Mouse (Mus musculus) liver, embryonic 11.5 days (tissue): Measurements from ENCODE around the gene Fxyd7. TPM values are rescaled to one million over a fixed set of nuclear protein-coding genes. Genes with fewer than 3 reads are reported as not detected.

Source experiments
- ATAC-seq: fragments of 200-750 bp; cut with Nextera tagmentation; replicated peaks from 2 replicates; pipeline ENCODE4 v1.8.0; 2017; ENCODE audit warnings: moderate number of reproducible peaks, mild to moderate bottlenecking, moderate TSS enrichment, moderate library complexity; ENCODE audit not compliant: low FRiP score
- DNase-seq: peaks from one replicate; pipeline ENCODE4 v3.0.0-alpha.2; 2017; ENCODE audit warnings: low spot score
- H3K27ac ChIP-seq: fragments of 300-500 bp; sonication (generic); 2 replicates; pipeline ENCODE4 v1.5.1; 2014; ENCODE audit warnings: mild to moderate bottlenecking, low read depth, low read length, control low read depth
- H3K27me3 ChIP-seq: fragments of 300-500 bp; sonication (generic); replicated peaks from 2 replicates; pipeline ENCODE4 v1.6.1; 2014; ENCODE audit warnings: low read length, mixed read lengths; ENCODE audit not compliant: control insufficient read depth, insufficient read depth
- H3K36me3 ChIP-seq: fragments of 300-500 bp; sonication (generic); 2 replicates; pipeline ENCODE4 v1.6.1; 2014; ENCODE audit warnings: mild to moderate bottlenecking, low read length, moderate library complexity, mixed read lengths; ENCODE audit not compliant: control insufficient read depth, insufficient read depth
- H3K4me1 ChIP-seq: fragments of 300-500 bp; sonication (generic); replicated peaks from 2 replicates; pipeline ENCODE4 v1.6.1; 2014; ENCODE audit warnings: low read length, mixed read lengths; ENCODE audit not compliant: control insufficient read depth, insufficient read depth
- H3K4me2 ChIP-seq: fragments of 300-500 bp; sonication (generic); 2 replicates; pipeline ENCODE4 v1.6.1; 2014; ENCODE audit warnings: mild to moderate bottlenecking, control low read depth, moderate library complexity
- H3K4me3 ChIP-seq: fragments of 300-500 bp; sonication (generic); 2 replicates; pipeline ENCODE4 v1.5.1; 2014; ENCODE audit warnings: low read depth, low read length, control low read depth
- H3K9ac ChIP-seq: fragments of 300-500 bp; sonication (generic); 2 replicates; pipeline ENCODE4 v1.6.1; 2014; ENCODE audit warnings: low read depth, low read length, control low read depth
- H3K9me3 ChIP-seq: fragments of 300-500 bp; sonication (generic); 2 replicates; pipeline ENCODE4 v1.6.1; 2016; ENCODE audit warnings: low read length, inconsistent platforms, mixed read lengths; ENCODE audit not compliant: control insufficient read depth
- WGBS: fragments of 180-500 bp; shearing (Covaris S2); extraction: QIAGEN DNeasy Blood & Tissue Kit; methylation state at CpG from one replicate; pipeline ENCODE4 v1.1.7; 2014; 5-methylcytosine and 5-hydroxymethylcytosine counted together
- polyA plus RNA-seq: library from polyadenylated mRNA; unstranded; fragments of >200 nt; fragmentation: Nextera tagmentation; extraction: Ambion mirVana; gene quantifications from 2 replicates; pipeline ENCODE4 v1.2.1, GENCODE M21; 2014

The Fxyd7 gene
- polyA plus RNA-seq, 1 experiment from 2014 or later = 1.9 TPM

DNA sequence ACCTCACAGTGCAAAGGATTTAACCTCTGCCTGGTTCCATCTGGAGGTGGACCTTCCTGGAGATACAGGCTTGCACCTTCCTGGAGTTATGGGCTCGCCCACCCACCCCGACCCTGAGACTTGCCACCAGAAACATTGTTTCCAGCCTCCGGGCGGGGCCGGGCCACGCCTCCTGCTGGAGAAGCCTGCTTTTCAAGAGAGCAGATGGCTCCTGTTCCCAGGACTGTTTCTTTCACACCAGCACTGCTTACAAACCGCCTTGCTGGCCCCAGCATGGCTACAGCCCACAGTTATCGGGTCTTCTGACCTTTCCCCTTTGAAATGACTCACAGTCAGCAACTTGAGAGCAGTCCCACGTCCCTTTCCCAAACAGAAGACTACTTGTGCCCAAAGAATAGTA lies 21.1 kb upstream of the Fxyd7 start:
- Histone ChIP-seq H3K27me3 (no peaks in the 10 kb centered on the region; the same call in 1 of the 2 replicates), H3K4me3 (no peak overlapping the region), H3K9ac (no peak overlapping the region), H3K9me3 (no peaks in the 10 kb centered on the region), H3K4me1 (no peaks in the 10 kb centered on the region), H3K4me2 (no peak overlapping the region), H3K27ac (no peak overlapping the region), H3K36me3 (no peaks in the 10 kb centered on the region)
- no peak for ATAC-seq
- 50% methylated on average over 9 of the region's 9 CpGs for WGBS
- DNase-seq = no peak

DNA sequence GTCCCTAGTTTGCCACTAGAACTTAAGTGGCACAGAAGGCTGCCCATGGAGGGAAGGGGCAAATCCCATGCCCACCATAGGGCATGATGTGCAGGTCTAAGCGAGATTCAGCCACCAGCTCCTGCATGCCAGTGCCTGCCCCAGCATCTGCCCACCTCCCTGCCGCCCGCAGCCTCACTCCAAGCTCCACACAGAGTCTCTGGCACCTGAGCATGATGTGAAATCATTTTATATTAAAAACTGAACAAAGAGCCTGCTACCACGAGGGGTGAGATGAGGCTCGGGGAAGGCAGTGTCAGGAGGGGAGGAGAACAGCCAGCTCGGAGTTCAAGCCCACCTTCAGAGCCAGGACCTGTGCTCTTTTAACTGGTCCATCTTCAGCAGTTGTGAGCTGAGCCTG lies 19.1 kb upstream of the Fxyd7 start:
- no peaks in the 10 kb centered on the region for H3K36me3 ChIP-seq
- no peaks in the 10 kb centered on the region for H3K4me1 ChIP-seq
- 69% methylated on average over 6 of the region's 6 CpGs for WGBS
- H3K9me3 ChIP-seq = no peaks in the 10 kb centered on the region
- H3K9ac ChIP-seq = no peak overlapping the region
- H3K4me3 ChIP-seq = no peak overlapping the region
- DNase-seq = no peak
- H3K27ac ChIP-seq = no peak overlapping the region
- no peaks in the 10 kb centered on the region; the same call in 1 of the 2 replicates for H3K27me3 ChIP-seq
- H3K4me2 ChIP-seq = no peak overlapping the region
- no peak for ATAC-seq

DNA sequence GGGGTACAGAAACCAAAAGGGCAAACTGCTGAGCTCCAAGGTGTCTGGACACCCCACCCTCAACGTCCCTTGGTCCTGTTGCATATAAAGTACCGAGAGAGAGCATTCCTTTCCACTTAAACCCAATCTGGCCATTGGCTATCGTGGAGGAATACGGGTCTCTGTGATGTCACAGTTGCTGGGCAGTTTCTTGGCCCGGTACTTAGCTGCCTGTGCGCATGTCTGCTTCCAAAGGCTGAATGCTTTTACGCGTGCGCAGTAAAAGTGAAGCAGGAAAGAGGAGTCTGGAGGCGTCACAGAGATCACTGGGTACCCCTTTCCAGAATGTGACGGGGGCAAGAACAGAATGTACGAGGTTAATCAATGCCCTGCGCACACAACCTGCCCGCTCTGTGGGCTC lies 18.2 kb upstream of the Fxyd7 start:
- DNase-seq (no peak), ATAC-seq (no peak)
- H3K36me3 ChIP-seq = no peaks in the 10 kb centered on the region
- H3K27me3 ChIP-seq = no peaks in the 10 kb centered on the region; the same call in 1 of the 2 replicates
- 82% methylated on average over 14 of the region's 14 CpGs for WGBS
- H3K9ac ChIP-seq = no peak overlapping the region
- no peak overlapping the region for H3K27ac ChIP-seq
- H3K4me3 ChIP-seq = no peak overlapping the region
- H3K4me1 ChIP-seq = no peaks in the 10 kb centered on the region
- no peaks in the 10 kb centered on the region for H3K9me3 ChIP-seq
- H3K4me2 ChIP-seq = no peak overlapping the region

DNA sequence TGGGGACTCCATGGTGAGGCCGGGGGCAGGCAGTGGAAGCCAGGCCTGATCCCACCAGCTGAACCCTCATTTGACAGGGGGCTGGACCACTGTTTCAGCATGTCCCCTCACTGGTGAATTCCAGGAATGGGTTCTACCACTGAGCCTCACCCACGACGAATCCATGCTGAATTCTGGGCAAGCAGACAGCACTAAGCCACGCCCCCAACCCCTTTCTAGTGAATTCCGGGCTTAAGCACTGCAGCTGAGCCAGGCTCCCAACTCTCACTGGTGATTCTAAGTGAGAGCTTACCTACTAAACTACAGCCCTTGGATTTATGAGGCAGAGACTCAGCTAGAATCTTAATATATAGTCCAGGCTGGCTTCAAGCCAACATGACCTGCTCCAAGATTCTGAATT lies 16.6 kb upstream of the Fxyd7 start:
- Histone ChIP-seq H3K9me3 (no peaks in the 10 kb centered on the region), H3K36me3 (no peaks in the 10 kb centered on the region), H3K4me3 (no peak overlapping the region), H3K27me3 (no peaks in the 10 kb centered on the region), H3K4me1 (no peaks in the 10 kb centered on the region), H3K4me2 (no peak overlapping the region), H3K27ac (no peak overlapping the region), H3K9ac (no peak overlapping the region)
- whole genome bisulfite sequencing = 52% methylated on average over 5 of the region's 5 CpGs
- ATAC-seq = no peak
- no peak for DNase-seq

DNA sequence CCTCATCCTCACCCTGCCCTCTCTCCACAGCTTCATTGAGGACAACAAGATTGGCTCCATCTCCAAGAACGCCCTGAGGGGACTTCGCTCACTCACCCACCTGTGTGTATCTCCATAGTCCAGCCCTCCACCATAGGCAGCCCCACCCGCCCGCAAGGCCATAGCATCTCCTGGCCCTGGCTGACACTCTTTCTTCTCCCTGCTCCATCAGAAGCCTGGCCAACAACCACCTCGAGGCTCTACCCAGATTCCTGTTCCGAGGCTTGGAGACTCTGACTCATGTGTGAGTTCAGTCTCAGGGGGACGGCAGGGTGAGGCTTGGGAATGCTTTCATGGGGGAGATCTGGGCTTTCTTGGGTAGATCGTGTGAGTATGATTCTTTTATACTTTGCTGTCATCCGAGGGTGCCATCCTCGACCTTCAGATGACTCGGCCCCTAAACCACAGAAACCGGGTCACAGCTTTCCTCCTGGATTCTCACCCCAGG lies 11.8 kb upstream of the Fxyd7 start:
- 76% methylated on average over 12 of the region's 12 CpGs for WGBS
- H3K4me1 ChIP-seq = no peaks in the 10 kb centered on the region; the same call in 1 of the 2 replicates
- H3K9me3 ChIP-seq = no peaks in the 10 kb centered on the region
- no peak overlapping the region for H3K27ac ChIP-seq
- H3K4me2 ChIP-seq = no peak overlapping the region
- DNase-seq (no peak), ATAC-seq (no peak)
- no peak overlapping the region for H3K9ac ChIP-seq
- no peaks in the 10 kb centered on the region for H3K27me3 ChIP-seq
- H3K36me3 ChIP-seq = no peaks in the 10 kb centered on the region
- no peak overlapping the region for H3K4me3 ChIP-seq

DNA sequence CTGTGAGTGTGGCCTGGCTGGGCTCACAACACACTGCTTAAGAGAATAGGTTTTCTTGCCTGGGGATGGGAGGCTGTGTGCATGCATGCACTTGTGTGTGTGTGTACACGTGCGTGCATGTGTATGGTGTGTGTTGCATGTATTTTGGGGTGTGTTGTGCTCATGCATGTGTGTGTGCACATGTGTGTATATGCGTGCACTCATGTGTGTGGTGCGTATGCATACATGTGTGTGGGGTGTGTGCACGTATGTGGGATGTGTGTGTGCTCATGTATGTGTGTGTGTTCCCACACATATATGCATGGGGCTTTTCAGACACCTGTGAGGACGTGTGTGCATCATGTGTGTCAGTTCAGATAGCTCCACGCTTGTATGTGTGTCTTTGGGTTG lies 9.3 kb upstream of the Fxyd7 start:
- Histone ChIP-seq H3K4me1 (peaks cover 3% of the 10 kb centered on the region; the same call in 1 of the 2 replicates), H3K4me2 (no peak overlapping the region), H3K4me3 (no peak overlapping the region), H3K27ac (no peak overlapping the region), H3K27me3 (no peaks in the 10 kb centered on the region), H3K9me3 (no peaks in the 10 kb centered on the region), H3K36me3 (no peaks in the 10 kb centered on the region), H3K9ac (no peak overlapping the region)
- 83% methylated on average over 7 of the region's 7 CpGs for WGBS
- DNase-seq (no peak), ATAC-seq (no peak)

DNA sequence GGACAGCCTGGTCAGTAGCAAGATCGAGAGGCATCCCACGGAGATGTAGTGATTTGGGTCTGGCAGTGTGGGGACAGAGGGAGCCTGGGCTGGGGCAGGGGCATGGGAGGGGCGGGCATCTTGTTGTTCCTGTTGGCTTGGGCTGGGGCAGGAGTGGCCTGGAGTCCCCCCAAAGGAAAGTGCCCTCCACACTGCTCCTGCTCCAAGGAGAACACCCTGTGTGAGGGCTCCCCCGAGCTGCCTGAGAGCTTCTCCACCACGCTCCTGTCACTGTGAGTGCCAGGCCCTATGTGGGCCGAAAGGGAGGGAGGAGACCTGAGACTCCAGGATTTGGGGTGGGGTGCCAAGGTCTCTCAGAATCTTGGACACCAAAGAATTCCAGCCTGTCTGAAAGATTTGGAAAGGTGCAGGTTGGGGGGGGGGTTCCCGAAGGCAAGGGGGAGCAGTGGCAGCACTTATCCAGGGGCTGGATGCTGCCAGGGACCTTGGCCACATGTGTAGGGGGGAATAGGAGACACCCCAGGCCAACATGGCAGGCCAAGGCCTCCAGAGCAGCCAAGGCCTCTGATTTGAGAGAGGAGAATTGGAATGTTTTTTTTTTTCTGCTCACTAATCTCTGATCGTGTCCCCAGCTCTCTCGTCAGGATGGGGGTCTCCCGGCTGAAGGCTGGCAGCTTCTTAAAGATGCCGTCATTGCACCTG lies 8.8 kb upstream of the Fxyd7 start:
- H3K4me2 ChIP-seq = no peak overlapping the region
- no peaks in the 10 kb centered on the region for H3K36me3 ChIP-seq
- DNase-seq = no peak
- peaks cover 3% of the 10 kb centered on the region; the same call in 1 of the 2 replicates for H3K4me1 ChIP-seq
- no peak for ATAC-seq
- H3K9me3 ChIP-seq = no peaks in the 10 kb centered on the region
- H3K4me3 ChIP-seq = no peak overlapping the region
- H3K9ac ChIP-seq = no peak overlapping the region
- H3K27ac ChIP-seq = no peak overlapping the region
- WGBS = 68% methylated on average over 11 of the region's 11 CpGs
- no peaks in the 10 kb centered on the region for H3K27me3 ChIP-seq

DNA sequence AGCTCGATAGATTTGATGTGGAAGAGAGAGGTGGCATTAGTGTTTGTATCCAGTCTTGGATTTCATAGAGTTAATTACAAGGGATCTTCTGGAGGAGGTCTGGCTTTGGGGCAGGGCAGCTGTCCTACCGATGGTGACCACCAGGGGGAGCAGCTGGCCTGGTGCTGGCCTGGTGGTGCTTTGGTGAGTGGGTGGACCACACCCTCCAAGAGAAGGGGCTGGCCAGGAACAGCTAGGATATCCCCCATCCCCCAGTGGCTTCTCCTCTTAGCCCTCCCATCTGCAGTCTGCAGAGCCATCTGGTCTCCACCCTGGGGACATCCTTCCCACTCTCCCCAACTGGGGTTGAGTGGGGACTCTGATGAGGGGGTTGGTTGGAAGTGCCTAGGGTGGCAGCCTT lies 7.8 kb upstream of the Fxyd7 start, which contains the start of gene Lgi4:
Gene Lgi4 (plus strand): TSS at position 235 of the 400 bp plus-strand sequence.
- no peaks in the 10 kb centered on the region for H3K9me3 ChIP-seq
- ATAC-seq (peak; percentile 43), DNase-seq (peak; percentile 84)
- 2% methylated on average over 2 of the region's 2 CpGs for WGBS
- H3K4me2 ChIP-seq = no peak within 1 kb of the TSS
- peaks cover 6% of the 10 kb centered on the region for H3K4me1 ChIP-seq
- no peak within 1 kb of the TSS for H3K27ac ChIP-seq
- peaks cover 5% of the 10 kb centered on the region; the same call in 1 of the 2 replicates for H3K27me3 ChIP-seq
- H3K9ac ChIP-seq = no peak within 1 kb of the TSS
- H3K4me3 ChIP-seq = no peak within 1 kb of the TSS
- H3K36me3 ChIP-seq = no peaks in the 10 kb centered on the region

DNA sequence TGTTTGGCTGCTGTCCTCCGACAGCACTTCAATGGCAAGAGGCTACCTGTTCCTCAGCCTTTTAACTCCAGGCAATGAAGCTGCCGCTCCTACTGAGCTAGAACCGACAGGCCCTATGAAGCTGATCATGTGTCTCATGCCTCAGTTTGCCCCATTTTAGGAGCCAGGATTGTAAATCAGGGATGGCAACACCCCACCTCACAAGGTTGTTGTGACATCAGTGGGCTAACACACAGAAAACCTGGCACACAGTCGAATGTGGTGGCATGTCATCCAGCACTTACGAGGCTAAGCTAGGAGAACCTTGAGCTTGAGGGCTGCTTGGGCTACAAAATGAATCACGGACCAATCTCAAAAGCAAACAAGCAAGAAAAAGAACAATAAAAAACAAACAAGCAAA lies 6.9 kb upstream of the Fxyd7 start:
- Histone ChIP-seq H3K9ac (no peak overlapping the region), H3K4me3 (no peak overlapping the region), H3K36me3 (no peaks in the 10 kb centered on the region), H3K4me1 (peaks cover 11% of the 10 kb centered on the region), H3K27me3 (peaks cover 14% of the 10 kb centered on the region), H3K4me2 (no peak overlapping the region), H3K9me3 (no peaks in the 10 kb centered on the region), H3K27ac (no peak overlapping the region)
- ATAC-seq = no peak
- DNase-seq = no peak
- 80% methylated on average over 6 of the region's 6 CpGs for WGBS
